Mouse (Mus musculus) ES-E14 (cell line): ENCODE measurements at regions not wholly inside any gene's neighbourhood (a gene's known extent, or its start where the extent isn't known, plus 50 kb on each side); places are given as distances from the start of the nearest gene placed in this dataset.

ENCODE experiments used
- DNase-seq: peaks from one replicate; pipeline ENCODE4 v3.0.0-alpha.2; 2013; ENCODE audit warnings: low read depth, low spot score
- H3K27ac ChIP-seq: 2 replicates; pipeline ENCODE4 v1.5.1; 2012; ENCODE audit warnings: low read depth, mild to moderate bottlenecking, low read length, moderate library complexity, mixed read lengths; ENCODE audit not compliant: poor library complexity, insufficient read depth, severe bottlenecking
- H3K36me3 ChIP-seq: 2 replicates; pipeline ENCODE4 v1.6.1; 2012; ENCODE audit warnings: mild to moderate bottlenecking, low read length, moderate library complexity, mixed read lengths; ENCODE audit not compliant: control insufficient read depth, poor library complexity, insufficient read depth, severe bottlenecking
- H3K4me1 ChIP-seq, 2 experiments: fragments of 150-350 bp in 1 of 2; sonication (generic) in 1 of 2; 2 replicates each; pipeline ENCODE4 v1.6.1; 2012; ENCODE audit warnings: low read length in 2 of 2, mild to moderate bottlenecking in 1 of 2, mixed read lengths in 1 of 2; ENCODE audit not compliant: control insufficient read depth in 2 of 2, insufficient read depth in 2 of 2, poor library complexity in 1 of 2
- H3K4me3 ChIP-seq, 2 experiments: fragments of 150-350 bp in 1 of 2; sonication (generic) in 1 of 2; 2 replicates each; pipeline ENCODE4 v1.5.1; 2012; ENCODE audit warnings: low read length in 2 of 2, low read depth in 1 of 2, mild to moderate bottlenecking in 1 of 2, mixed read lengths in 1 of 2; ENCODE audit not compliant: insufficient read depth in 1 of 2, poor library complexity in 1 of 2, severe bottlenecking in 1 of 2
- H3K9ac ChIP-seq: 2 replicates; pipeline ENCODE4 v1.6.1; 2012; ENCODE audit warnings: low read depth, mild to moderate bottlenecking, low read length, mixed read lengths; ENCODE audit not compliant: poor library complexity, insufficient read depth, severe bottlenecking
- H3K9me3 ChIP-seq: fragments of 150-350 bp; sonication (generic); 2 replicates; pipeline ENCODE4 v1.6.1; 2012; ENCODE audit warnings: low read depth, mild to moderate bottlenecking, low read length; ENCODE audit not compliant: control insufficient read depth, insufficient read depth
- CHD2 ChIP-seq: IDR thresholded peaks from 2 replicates; pipeline ENCODE4 v1.6.1; 2014; ENCODE audit warnings: mild to moderate bottlenecking, low read depth, low read length, inconsistent platforms
- HCFC1 ChIP-seq: IDR thresholded peaks from 2 replicates; pipeline ENCODE4 v1.6.1; 2012; ENCODE audit warnings: low read length, inconsistent platforms, borderline replicate concordance; ENCODE audit not compliant: insufficient read depth
- MAFK ChIP-seq: IDR thresholded peaks from 2 replicates; pipeline ENCODE4 v1.6.1; 2014; ENCODE audit warnings: mild to moderate bottlenecking, low read depth, low read length, inconsistent platforms; ENCODE audit not compliant: insufficient read depth
- ZC3H11A ChIP-seq: IDR thresholded peaks from 2 replicates; pipeline ENCODE4 v1.6.1; 2012; ENCODE audit warnings: low read depth, mild to moderate bottlenecking, inconsistent platforms, low read length, borderline replicate concordance
- ZNF384 ChIP-seq: IDR thresholded peaks from 2 replicates; pipeline ENCODE4 v1.6.1; 2012; ENCODE audit warnings: low read depth, low read length, inconsistent platforms
- in situ Hi-C, 2 experiments: fragments of 600-800 bp; cut with MboI; formaldehyde crosslinking; loops; one replicate each; pipeline ENCODE4 v1.15.1; 2025; ENCODE audit warnings: low sequenced_read_pairs in 2 of 2, inconsistent platforms in 1 of 2; ENCODE audit not compliant: unreplicated experiment in 2 of 2

- Histone ChIP-seq H3K4me1 (no peaks in the 10 kb centered on the region), H3K9ac (no peak overlapping the region), H3K9me3 (no peaks in the 10 kb centered on the region), H3K36me3 (no peaks in the 10 kb centered on the region), H3K27ac (no peak overlapping the region), H3K4me3 (no peak overlapping the region)
- TF ChIP-seq HCFC1 (no peak), CHD2 (no peak), ZNF384 (no peak), MAFK (no peak), ZC3H11A (no peak)
- in situ Hi-C loops, result no loop called here
- no peak for DNase-seq
Observed at GRCm38 (mm10) chr16:51543769-51544168, 487.3 kb upstream of the Cblb start.

DNA sequence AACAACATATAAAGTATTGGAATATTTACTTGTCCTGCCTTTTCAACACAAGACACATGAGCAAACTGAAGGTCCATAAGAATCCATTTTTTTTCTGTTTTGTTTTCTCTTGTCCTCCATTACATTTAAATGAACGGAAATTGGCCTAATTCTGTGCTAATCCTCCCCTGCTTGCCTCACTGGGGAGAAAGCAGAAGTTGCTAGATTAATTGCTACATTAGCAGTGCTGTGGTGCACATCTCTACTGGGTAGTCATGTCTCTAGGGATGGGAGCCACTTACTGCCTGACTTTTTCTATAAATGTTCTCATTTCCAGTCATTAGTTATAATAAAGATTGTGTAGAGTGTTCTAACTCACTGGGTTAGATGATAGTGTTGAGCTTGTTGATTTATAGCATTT, 484.0 kb upstream of the Cblb start:
- Histone ChIP-seq H3K4me3 (no peak overlapping the region), H3K36me3 (no peaks in the 10 kb centered on the region), H3K9ac (no peak overlapping the region), H3K4me1 (no peaks in the 10 kb centered on the region), H3K27ac (no peak overlapping the region), H3K9me3 (no peaks in the 10 kb centered on the region)
- no peak for DNase-seq
- TF ChIP-seq HCFC1, result no peak
- TF ChIP-seq ZNF384, result no peak
- TF ChIP-seq ZC3H11A, result no peak
- no peak for TF ChIP-seq CHD2
- no peak for TF ChIP-seq MAFK
- in situ Hi-C loops, result no loop called here

- TF ChIP-seq HCFC1 (no peak), MAFK (no peak), ZNF384 (no peak), CHD2 (no peak), ZC3H11A (no peak)
- no peak for DNase-seq
Observed at GRCm38 (mm10) chr16:51562866-51563658, 468.0 kb upstream of the Cblb start.

GRCm38 (mm10) chr16:51564064-51564463, 467.0 kb upstream of the Cblb start:
- in situ Hi-C loops, result no loop called here
- Histone ChIP-seq H3K4me3 (no peak overlapping the region), H3K27ac (no peak overlapping the region), H3K4me1 (no peaks in the 10 kb centered on the region), H3K9ac (no peak overlapping the region), H3K36me3 (no peaks in the 10 kb centered on the region), H3K9me3 (no peaks in the 10 kb centered on the region)
- no peak for DNase-seq
- no peak for TF ChIP-seq ZNF384
- TF ChIP-seq ZC3H11A, result no peak
- no peak for TF ChIP-seq HCFC1
- TF ChIP-seq CHD2, result no peak
- TF ChIP-seq MAFK, result no peak

More at GRCm38 (mm10) chr16:51562866-51563658, 468.0 kb upstream of the Cblb start:
- Histone ChIP-seq H3K4me3 (no peak overlapping the region), H3K9me3 (no peaks in the 10 kb centered on the region), H3K27ac (no peak overlapping the region), H3K9ac (no peak overlapping the region), H3K4me1 (no peaks in the 10 kb centered on the region), H3K36me3 (no peaks in the 10 kb centered on the region)
- in situ Hi-C loops, result no loop called here
